ENCODE assay signal across 15 mouse cellular contexts in genomic region chr9:57557215-57557614, GRCm38 (mm10).
"Had no signal": no experiment of that assay in that cellular context is flagged by ENCODE, and none has a peak within 500 bp of the region (broad histone marks: within the 10 kb centered on the region; RNA-seq: fewer than 3 reads in every experiment).

No protein-coding gene starts in this region.

- H3K27me3 ChIP-seq: neural tube, embryonic 15.5 days; stomach, embryonic 15.5 days had no signal

- H3K27ac ChIP-seq: neural tube, embryonic 13.5 days; neural tube, embryonic 15.5 days; stomach, embryonic 15.5 days; stomach, postnatal 0 days had no signal

- H3K36me3 ChIP-seq: neural tube, embryonic 13.5 days; neural tube, embryonic 15.5 days; stomach, embryonic 15.5 days had no signal

- DNase-seq: retina, postnatal 1 day; right cerebral cortex, adult 18-20 months; right cerebral cortex, postnatal 14 days; right cerebral cortex, postnatal 25 days; right cerebral cortex, postnatal 4 days; spleen, adult 18-20 months; thymus, adult 18-20 months; thymus, adult 2 months; thymus, postnatal 14 days; thymus, postnatal 25 days; thymus, postnatal 4 days had no signal

- H3K9me3 ChIP-seq: neural tube, embryonic 13.5 days; neural tube, embryonic 15.5 days; stomach, embryonic 15.5 days had no signal

- H3K4me3 ChIP-seq: neural tube, embryonic 13.5 days; neural tube, embryonic 15.5 days; stomach, embryonic 15.5 days had no signal

- H3K4me2 ChIP-seq: neural tube, embryonic 13.5 days; neural tube, embryonic 15.5 days; stomach, embryonic 15.5 days had no signal

- H3K9ac ChIP-seq: neural tube, embryonic 13.5 days; neural tube, embryonic 15.5 days; stomach, embryonic 15.5 days had no signal
